Mouse (Mus musculus) forebrain, embryonic 11.5 days (tissue): Measurements from ENCODE around the gene Ier2. TPM values are rescaled to one million over a fixed set of nuclear protein-coding genes. Genes with fewer than 3 reads are reported as not detected.

ENCODE experiments used
- ATAC-seq: fragments of 200-750 bp; cut with Nextera tagmentation; replicated peaks from 2 replicates; pipeline ENCODE4 v1.8.0; 2017; ENCODE audit warnings: moderate TSS enrichment; ENCODE audit not compliant: low FRiP score
- DNase-seq: peaks from one replicate; pipeline ENCODE4 v3.0.0-alpha.2; 2017; ENCODE audit warnings: low spot score
- H3K27ac ChIP-seq: fragments of 300-500 bp; sonication (generic); 2 replicates; pipeline ENCODE4 v1.5.1; 2014; ENCODE audit warnings: low read depth, low read length
- H3K27me3 ChIP-seq: fragments of 300-500 bp; sonication (generic); 2 replicates; pipeline ENCODE4 v1.6.1; 2014; ENCODE audit warnings: mild to moderate bottlenecking, low read length, mixed read lengths; ENCODE audit not compliant: control insufficient read depth, insufficient read depth
- H3K36me3 ChIP-seq: fragments of 300-500 bp; sonication (generic); 2 replicates; pipeline ENCODE4 v1.6.1; 2014; ENCODE audit warnings: mild to moderate bottlenecking, low read length, moderate library complexity, mixed read lengths; ENCODE audit not compliant: control insufficient read depth, insufficient read depth
- H3K4me1 ChIP-seq: fragments of 300-500 bp; sonication (generic); replicated peaks from 2 replicates; pipeline ENCODE4 v1.6.1; 2014; ENCODE audit warnings: low read length, mixed read lengths; ENCODE audit not compliant: control insufficient read depth, insufficient read depth
- H3K4me2 ChIP-seq: fragments of 300-500 bp; sonication (generic); 2 replicates; pipeline ENCODE4 v1.6.1; 2014; ENCODE audit warnings: low read depth, mild to moderate bottlenecking, low read length, moderate library complexity, mixed read lengths; ENCODE audit not compliant: severe bottlenecking
- H3K4me3 ChIP-seq: fragments of 300-500 bp; sonication (generic); 2 replicates; pipeline ENCODE4 v1.5.1; 2014; ENCODE audit warnings: low read depth, low read length
- H3K9ac ChIP-seq: fragments of 300-500 bp; sonication (generic); 2 replicates; pipeline ENCODE4 v1.6.1; 2014; ENCODE audit warnings: low read length
- H3K9me3 ChIP-seq: fragments of 300-500 bp; sonication (generic); 2 replicates; pipeline ENCODE4 v1.6.1; 2016; ENCODE audit warnings: low read length, mixed read lengths; ENCODE audit not compliant: control insufficient read depth
- WGBS: fragments of 180-500 bp; shearing (Covaris S2); extraction: QIAGEN DNeasy Blood & Tissue Kit; methylation state at CpG from one replicate; pipeline ENCODE4 v1.1.7; 2014; 5-methylcytosine and 5-hydroxymethylcytosine counted together
- polyA plus RNA-seq: library from polyadenylated mRNA; unstranded; fragments of >200 nt; fragmentation: Nextera tagmentation; extraction: Ambion mirVana; gene quantifications from 2 replicates; pipeline ENCODE4 v1.2.1, GENCODE M21; 2014

Gene Ier2
- polyA plus RNA-seq, 1 experiment from 2014 or later, result 68.7 TPM

GRCm38 (mm10) chr8:84668731-84669485, 6.3 kb upstream of the Ier2 start:
- H3K4me2 ChIP-seq, result no peak overlapping the region
- ATAC-seq (no peak), DNase-seq (no peak)
- 85% methylated on average over 6 of the region's 6 CpGs for WGBS
- no peak overlapping the region for H3K27ac ChIP-seq
- H3K36me3 ChIP-seq, result no peaks in the 10 kb centered on the region; the same call in 1 of the 2 replicates
- no peak overlapping the region for H3K9ac ChIP-seq
- H3K9me3 ChIP-seq, result no peaks in the 10 kb centered on the region
- no peaks in the 10 kb centered on the region; the same call in 1 of the 2 replicates for H3K4me1 ChIP-seq
- H3K27me3 ChIP-seq, result no peaks in the 10 kb centered on the region
- no peak overlapping the region for H3K4me3 ChIP-seq

- DNase-seq (no peak), ATAC-seq (no peak)
- H3K9me3 ChIP-seq, result no peaks in the 10 kb centered on the region
- no peak overlapping the region for H3K27ac ChIP-seq
- no peak overlapping the region for H3K4me3 ChIP-seq
- H3K4me1 ChIP-seq, result no peaks in the 10 kb centered on the region; the same call in 1 of the 2 replicates
- 80% methylated on average over 1 of the region's 1 CpGs for WGBS
- no peak overlapping the region for H3K4me2 ChIP-seq
- no peaks in the 10 kb centered on the region for H3K27me3 ChIP-seq
- no peak overlapping the region for H3K9ac ChIP-seq
- no peaks in the 10 kb centered on the region; the same call in 1 of the 2 replicates for H3K36me3 ChIP-seq
These were observed 5.4 kb upstream of the Ier2 start for GRCm38 (mm10) chr8:84668081-84668480.

- H3K4me2 ChIP-seq, result peak overlapping the region; percentile 98
- H3K4me3 ChIP-seq, result peak overlapping the region; percentile 88
- WGBS, result 4% methylated on average over 14 of the region's 14 CpGs
- ATAC-seq, result 0 out of 2 replicates have a peak, but pooled peaks have one; percentile 0
- H3K27ac ChIP-seq, result peak overlapping the region; percentile 87
- no peaks in the 10 kb centered on the region; the same call in 1 of the 2 replicates for H3K36me3 ChIP-seq
- H3K9ac ChIP-seq, result peak overlapping the region; percentile 87
- DNase-seq, result no peak
- H3K4me1 ChIP-seq, result peaks cover 6% of the 10 kb centered on the region
- no peaks in the 10 kb centered on the region for H3K9me3 ChIP-seq
- H3K27me3 ChIP-seq, result no peaks in the 10 kb centered on the region
These were observed 2.8 kb upstream of the Ier2 start for GRCm38 (mm10) chr8:84665385-84665893.

GRCm38 (mm10) chr8:84664566-84665384, 2.1 kb upstream of the Ier2 start:
- Histone ChIP-seq H3K4me3 (peak overlapping the region; percentile 88), H3K27me3 (no peaks in the 10 kb centered on the region), H3K36me3 (no peaks in the 10 kb centered on the region; the same call in 1 of the 2 replicates), H3K9ac (peak overlapping the region; percentile 87), H3K4me1 (peaks cover 6% of the 10 kb centered on the region), H3K27ac (peak overlapping the region; percentile 87), H3K9me3 (no peaks in the 10 kb centered on the region), H3K4me2 (peak overlapping the region; percentile 98)
- ATAC-seq, result peak; percentile 51
- 1% methylated on average over 29 of the region's 29 CpGs for WGBS
- DNase-seq, result peak; percentile 85

- Histone ChIP-seq H3K9me3 (no peaks in the 10 kb centered on the region), H3K36me3 (no peaks in the 10 kb centered on the region; the same call in 1 of the 2 replicates), H3K4me1 (peaks cover 6% of the 10 kb centered on the region), H3K4me3 (peak overlapping the region; percentile 88), H3K27me3 (no peaks in the 10 kb centered on the region), H3K9ac (peak overlapping the region; percentile 89), H3K27ac (peak overlapping the region; percentile 87), H3K4me2 (peak overlapping the region; percentile 98)
- 3% methylated on average over 43 of the region's 43 CpGs for WGBS
- ATAC-seq, result peak; percentile 83
- DNase-seq, result peak; percentile 97
These were observed 1.1 kb upstream of the Ier2 start for GRCm38 (mm10) chr8:84663483-84664327.

- Histone ChIP-seq H3K4me1 (peaks cover 7% of the 10 kb centered on the region), H3K36me3 (no peaks in the 10 kb centered on the region)
- peak; percentile 84 for DNase-seq
These were observed 586 bp downstream of the Ier2 start for GRCm38 (mm10) chr8:84661961-84662571.

GRCm38 (mm10) chr8:84661458-84661871, 1.2 kb downstream of the Ier2 start:
- Histone ChIP-seq H3K27ac (peak overlapping the region; percentile 85), H3K4me3 (peak overlapping the region; percentile 88), H3K9ac (peak overlapping the region; percentile 89), H3K36me3 (no peaks in the 10 kb centered on the region), H3K9me3 (no peaks in the 10 kb centered on the region), H3K4me1 (peaks cover 13% of the 10 kb centered on the region), H3K27me3 (no peaks in the 10 kb centered on the region), H3K4me2 (peak overlapping the region; percentile 98)
- DNase-seq, result peak; percentile 77
- under 1% methylated on average over 24 of the region's 24 CpGs for WGBS
- ATAC-seq, result no peak

More at GRCm38 (mm10) chr8:84661961-84662571, 586 bp downstream of the Ier2 start:
- H3K9me3 ChIP-seq, result no peaks in the 10 kb centered on the region
- WGBS, result under 1% methylated on average over 61 of the region's 61 CpGs
- peak overlapping the region; percentile 88 for H3K4me3 ChIP-seq
- peak; percentile 4 for ATAC-seq
- no peaks in the 10 kb centered on the region for H3K27me3 ChIP-seq
- H3K4me2 ChIP-seq, result peak overlapping the region; percentile 98
- peak overlapping the region; percentile 89 for H3K9ac ChIP-seq
- peak overlapping the region; percentile 85 for H3K27ac ChIP-seq
